ENCODE assay signal across 27 mouse cellular contexts in the genomic region with DNA sequence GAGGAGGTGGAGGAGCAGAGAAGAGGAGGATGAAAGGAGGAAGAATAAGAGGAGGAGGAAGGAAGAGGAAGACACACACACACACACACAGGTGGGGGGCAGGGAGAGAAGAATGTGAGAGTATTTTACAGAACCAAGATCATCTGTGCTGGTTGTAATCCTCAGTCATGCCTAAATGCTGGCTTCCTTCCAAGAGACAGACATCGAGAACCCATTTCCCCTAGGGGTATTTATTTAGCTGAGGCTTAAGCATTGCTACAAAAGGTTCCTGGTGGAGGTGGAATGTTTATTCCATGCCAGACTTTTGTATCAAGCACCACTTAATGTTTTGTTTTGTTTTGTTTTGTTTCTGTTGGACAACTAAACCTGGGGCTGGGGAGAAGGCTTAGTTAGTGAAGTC. TPM values are rescaled to one million over a fixed set of nuclear protein-coding genes. Genes with fewer than 3 reads are reported as not detected.
DNase-seq lines count a peak whose midpoint lies in the region; ATAC-seq and TF ChIP-seq lines count a peak whose summit lies in the region.
"Had no signal": no experiment of that assay in that cellular context is flagged by ENCODE, and none has a peak within 500 bp of the region (broad histone marks: within the 10 kb centered on the region; RNA-seq: fewer than 3 reads in every experiment).

No protein-coding gene starts in this region.

- ATAC-seq in kidney, embryonic 15.5 days (replicated peaks; ENCODE audit: low FRiP score): no peak
- ATAC-seq in midbrain, postnatal 0 days (ENCODE audit: low FRiP score): no peak
- ATAC-seq: forebrain, postnatal 0 days; intestine, postnatal 0 days; midbrain, embryonic 15.5 days had no signal

- WGBS in kidney, embryonic 15.5 days: 47% methylated on average over 1 of the region's 1 CpGs
- 94% methylated on average over 1 of the region's 1 CpGs for WGBS in midbrain, embryonic 10.5 days
- WGBS in midbrain, postnatal 0 days: 33% methylated on average over 1 of the region's 1 CpGs

- H3K27me3 ChIP-seq in kidney, embryonic 15.5 days: no peaks in the 10 kb centered on the region
- no peaks in the 10 kb centered on the region for H3K27me3 ChIP-seq in midbrain, embryonic 10.5 days (ENCODE audit: low read depth, poor library complexity, severe bottlenecking)
- no peaks in the 10 kb centered on the region for H3K27me3 ChIP-seq in midbrain, postnatal 0 days (ENCODE audit: insufficient read depth, low read length)
- H3K27me3 ChIP-seq: embryonic facial prominence, embryonic 13.5 days; forebrain, embryonic 12.5 days; heart, embryonic 13.5 days; limb, embryonic 13.5 days; lung, embryonic 15.5 days; midbrain, embryonic 15.5 days; neural tube, embryonic 12.5 days had no signal

- no peaks in the 10 kb centered on the region for H3K36me3 ChIP-seq in kidney, embryonic 15.5 days
- no peaks in the 10 kb centered on the region for H3K36me3 ChIP-seq in midbrain, embryonic 10.5 days
- H3K36me3 ChIP-seq in midbrain, postnatal 0 days (ENCODE audit: insufficient read depth, low read length): no peaks in the 10 kb centered on the region
- H3K36me3 ChIP-seq: embryonic facial prominence, embryonic 13.5 days; forebrain, embryonic 12.5 days; heart, embryonic 13.5 days; limb, embryonic 13.5 days; lung, embryonic 15.5 days; midbrain, embryonic 15.5 days; neural tube, embryonic 12.5 days had no signal

- no peak for DNase-seq in kidney, postnatal 25 days
- no peak for DNase-seq in midbrain, embryonic 10.5 days (ENCODE audit: low spot score)
- no peak for DNase-seq in midbrain, postnatal 0 days (ENCODE audit: low spot score)
- DNase-seq in ZHBTc4 (ENCODE audit: low read depth, low spot score): peak; percentile 21
- no peak for DNase-seq in cerebellum, adult 11-12 months
- DNase-seq in layer of hippocampus, postnatal 25 days (ENCODE audit: extremely low spot score in 1 of 2, low spot score in 1 of 2): no peak
- DNase-seq: adrenal gland, postnatal 25 days; B cell, adult 2 months; cerebellum, adult 9-11 months; embryo, embryonic 11 days; forebrain, postnatal 0 days; heart, postnatal 10 days; layer of hippocampus, adult 9-11 months; right cerebral cortex, postnatal 14 days; thymus, postnatal 4 days had no signal

- H3K9me3 ChIP-seq in kidney, embryonic 15.5 days (replicated peaks): no peaks in the 10 kb centered on the region
- no peaks in the 10 kb centered on the region for H3K9me3 ChIP-seq in midbrain, embryonic 10.5 days (replicated peaks)
- H3K9me3 ChIP-seq in midbrain, postnatal 0 days (ENCODE audit: low read length): no peaks in the 10 kb centered on the region
- H3K9me3 ChIP-seq: embryonic facial prominence, embryonic 13.5 days; forebrain, embryonic 12.5 days; heart, embryonic 13.5 days; limb, embryonic 13.5 days; lung, embryonic 15.5 days; midbrain, embryonic 15.5 days; neural tube, embryonic 12.5 days had no signal

- no peak overlapping the region for H3K9ac ChIP-seq in kidney, embryonic 15.5 days
- no peak overlapping the region for H3K9ac ChIP-seq in midbrain, postnatal 0 days (replicated peaks; ENCODE audit: low read length, poor library complexity, severe bottlenecking)
- H3K9ac ChIP-seq: embryonic facial prominence, embryonic 13.5 days; forebrain, embryonic 12.5 days; forebrain, postnatal 0 days; heart, embryonic 13.5 days; hindbrain, embryonic 14.5 days; limb, embryonic 13.5 days; lung, embryonic 15.5 days; midbrain, embryonic 15.5 days; neural tube, embryonic 12.5 days had no signal

- no peak for TF ChIP-seq CTCF in midbrain, postnatal 0 days (IDR thresholded peaks at IDR 0.05)

- no peak overlapping the region for H3K4me2 ChIP-seq in kidney, embryonic 15.5 days
- no peak overlapping the region for H3K4me2 ChIP-seq in midbrain, postnatal 0 days (ENCODE audit: low read depth, low read length, poor library complexity, severe bottlenecking)
- H3K4me2 ChIP-seq: embryonic facial prominence, embryonic 13.5 days; forebrain, embryonic 12.5 days; heart, embryonic 13.5 days; hindbrain, embryonic 14.5 days; limb, embryonic 13.5 days; liver, embryonic 11.5 days; lung, embryonic 15.5 days; midbrain, embryonic 15.5 days; neural tube, embryonic 12.5 days had no signal

- peaks cover 17% of the 10 kb centered on the region for H3K4me1 ChIP-seq in kidney, embryonic 15.5 days
- peaks cover 19% of the 10 kb centered on the region for H3K4me1 ChIP-seq in midbrain, embryonic 10.5 days
- no peaks in the 10 kb centered on the region for H3K4me1 ChIP-seq in midbrain, postnatal 0 days (ENCODE audit: insufficient read depth, low read length)
- H3K4me1 ChIP-seq: midbrain, embryonic 15.5 days had no signal

- H3K4me3 ChIP-seq in kidney, embryonic 15.5 days (replicated peaks): no peak overlapping the region
- H3K4me3 ChIP-seq in midbrain, embryonic 10.5 days: no peak overlapping the region
- H3K4me3 ChIP-seq in midbrain, postnatal 0 days (ENCODE audit: low read depth, low read length): no peak overlapping the region
- H3K4me3 ChIP-seq: embryonic facial prominence, embryonic 13.5 days; forebrain, embryonic 12.5 days; heart, embryonic 13.5 days; limb, embryonic 13.5 days; lung, embryonic 15.5 days; midbrain, embryonic 15.5 days; myocyte; neural tube, embryonic 12.5 days had no signal

- H3K27ac ChIP-seq in kidney, embryonic 15.5 days: peak overlapping the region; percentile 51; the same call in 1 of the 2 replicates
- H3K27ac ChIP-seq in midbrain, embryonic 10.5 days (replicated peaks): 0 out of 2 replicates have a peak overlapping the region, but pooled peaks have one; percentile 19
- no peak overlapping the region for H3K27ac ChIP-seq in midbrain, postnatal 0 days (ENCODE audit: low read depth, low read length)
- H3K27ac ChIP-seq: embryonic facial prominence, embryonic 13.5 days; forebrain, embryonic 12.5 days; heart, embryonic 13.5 days; hindbrain, embryonic 14.5 days; limb, embryonic 13.5 days; lung, embryonic 15.5 days; midbrain, embryonic 15.5 days; neural tube, embryonic 12.5 days had no signal

RNA-seq across cellular contexts. Expression of gene Nuak1, which starts 44.3 kb away (rescaled TPM):
- 3.0 and 3.2 TPM in 2 replicates for polyA plus RNA-seq in kidney, embryonic 15.5 days (2015; fragmentation: Nextera tagmentation; extraction: Ambion mirVana)
- polyA plus RNA-seq in midbrain, embryonic 10.5 days (2016; fragmentation: Nextera tagmentation; extraction: Ambion mirVana): 3.0 and 4.0 TPM in 2 replicates
- total RNA-seq in midbrain, postnatal 0 days (2014; rRNA removed): 21.1 and 37.9 TPM in 2 replicates
- polyA plus RNA-seq in midbrain, postnatal 0 days (2015; fragmentation: Nextera tagmentation; extraction: Ambion mirVana): 2.2 and 2.7 TPM in 2 replicates
- total RNA-seq in layer of hippocampus, postnatal 25 days (2021): 10 to 100 TPM; 50.0 to 53.4 TPM

RNA-seq across cellular contexts. Expression of gene Ckap4, which starts 49.2 kb away (rescaled TPM):
- 89.9 and 94.3 TPM in 2 replicates for polyA plus RNA-seq in kidney, embryonic 15.5 days (2015; fragmentation: Nextera tagmentation; extraction: Ambion mirVana)
- polyA plus RNA-seq in midbrain, embryonic 10.5 days (2016; fragmentation: Nextera tagmentation; extraction: Ambion mirVana): 66.1 and 69.7 TPM in 2 replicates
- total RNA-seq in midbrain, postnatal 0 days (2014; rRNA removed): 52.3 and 58.5 TPM in 2 replicates
- polyA plus RNA-seq in midbrain, postnatal 0 days (2015; fragmentation: Nextera tagmentation; extraction: Ambion mirVana): 46.4 and 52.7 TPM in 2 replicates
- total RNA-seq in layer of hippocampus, postnatal 25 days (2021): 10 to 100 TPM; 19.2 to 21.9 TPM
